Mouse (Mus musculus) gastrocnemius, postnatal 25 days (tissue): ENCODE measurements around the gene Gm49339. TPM values are rescaled to one million over a fixed set of nuclear protein-coding genes. Genes with fewer than 3 reads are reported as not detected.
"Not testable (repeated sequence)": the region's sequence is repeated elsewhere in the genome, so short reads cannot be mapped to it uniquely, and the experiment has no call there.

Source experiments
- DNase-seq: peaks from one replicate; pipeline ENCODE4 v3.0.0; 2022
- long read RNA-seq, 2 experiments: library from polyadenylated mRNA; stranded (forward); transcript quantifications; one replicate each; pipeline ENCODE4 v2.0.0; 2021
- total RNA-seq, 2 experiments: library from RNA; stranded (reverse); gene quantifications; 1 replicate in 1 of 2; 2 replicates in 1 of 2; pipeline ENCODE4 v1.2.3; 2021

Gene Gm49339
- under 1 TPM; 0.19 to 0.38 TPM for total RNA-seq
- long read RNA-seq, experiment 1: 0 reads
- long read RNA-seq, experiment 2: 0 reads

DNA sequence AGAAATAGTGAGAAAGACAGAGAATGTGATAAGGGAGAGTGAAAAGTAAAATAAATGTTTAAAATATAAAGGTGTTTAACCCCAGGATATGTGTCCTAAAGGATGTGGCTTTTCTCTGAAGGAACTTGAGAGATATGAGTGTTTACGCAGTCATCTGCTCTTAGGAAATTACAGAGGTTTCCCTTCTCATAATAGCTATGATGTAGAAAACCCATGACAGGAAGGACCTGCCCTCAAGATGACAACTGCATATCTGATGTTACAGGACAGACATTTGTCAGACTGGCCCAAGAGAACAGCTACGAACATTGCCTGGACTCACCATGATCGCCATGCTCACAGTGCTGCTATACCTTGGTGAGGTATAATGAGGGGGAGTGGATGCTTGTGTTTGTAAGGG, at the start of gene Gm49339, which contains the start of gene Lilr4b:
Gene Gm49339, plus strand, starts transcription at position 216 of the 400 bp plus-strand sequence.
Gene Lilr4b, plus strand, starts transcription at position 236 of the 400 bp plus-strand sequence.
- not testable (repeated sequence) for DNase-seq

GRCm38 (mm10) chr10:51432940-51433339, 47.5 kb upstream of the Gm49339 start:
- no peak for DNase-seq

DNA sequence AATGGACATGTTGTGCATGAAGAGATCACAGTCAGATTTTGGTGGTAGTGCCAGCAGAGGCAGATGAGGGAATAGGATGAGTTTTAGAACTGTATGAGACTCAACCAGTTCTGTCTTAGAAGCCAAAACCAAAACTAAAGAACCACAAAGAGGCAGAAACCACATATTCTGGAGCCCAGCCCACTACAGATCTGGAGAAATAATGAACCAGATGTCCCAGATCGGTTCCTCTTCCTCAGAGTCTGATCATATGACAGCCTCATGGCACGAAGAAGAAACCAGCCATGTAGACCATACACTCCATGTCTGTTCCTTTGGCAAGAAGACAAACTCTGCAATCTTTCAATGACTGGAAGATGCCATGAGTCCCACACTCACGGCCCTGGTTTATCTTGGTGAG, 44.7 kb upstream of the Gm49339 start:
- no peak for DNase-seq

DNA sequence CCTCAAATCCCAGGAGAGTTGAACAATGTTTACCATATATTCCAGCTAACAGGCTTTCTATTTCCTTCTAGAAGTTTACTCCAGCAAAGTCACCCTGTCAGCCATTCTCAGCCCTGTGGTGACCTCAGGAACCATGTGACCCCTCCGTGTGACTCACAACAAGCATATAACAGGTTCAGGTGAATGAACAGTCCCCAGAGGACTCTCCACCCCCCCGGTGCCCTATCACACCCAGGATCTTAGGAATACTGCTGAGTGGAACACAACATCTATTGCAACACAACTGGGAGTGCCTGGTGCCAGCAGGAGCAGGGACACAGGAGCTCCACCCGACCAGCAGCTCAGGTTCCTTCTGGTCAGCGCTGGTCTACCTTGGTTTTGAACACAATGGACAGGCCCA, 28.8 kb upstream of the Gm49339 start:
- DNase-seq: no peak

DNA sequence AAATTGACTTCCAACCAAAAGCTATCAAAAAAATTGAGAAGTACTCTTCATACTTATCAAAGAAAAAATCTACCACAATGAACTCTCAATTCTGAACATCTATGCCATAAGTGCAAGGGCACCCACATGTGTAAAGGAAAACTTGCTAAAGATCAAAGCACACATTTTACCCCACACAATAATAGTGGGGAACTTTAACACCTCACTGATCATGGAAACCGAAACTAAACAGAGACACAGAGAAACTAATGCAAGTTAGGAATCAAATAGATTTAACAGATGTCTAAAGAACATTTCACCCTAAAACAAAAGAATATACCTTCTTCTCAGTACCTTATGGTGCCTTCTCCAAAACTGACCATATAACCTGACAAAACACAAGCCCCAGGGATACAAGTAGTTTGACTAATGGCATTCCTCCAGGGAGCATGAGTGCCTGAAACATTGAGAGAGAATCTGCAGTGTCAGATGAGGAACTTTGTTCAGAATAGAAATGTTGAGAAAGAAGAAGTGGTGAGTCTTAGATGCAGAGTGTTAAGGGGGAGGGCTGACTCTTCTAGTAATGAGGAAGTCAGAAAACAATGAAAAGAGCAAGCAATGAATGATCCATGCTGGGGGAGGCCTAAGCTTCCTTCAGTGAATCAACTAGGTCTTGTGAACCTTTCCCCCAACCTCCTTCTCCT, 26.7 kb upstream of the Gm49339 start:
- DNase-seq: no peak

GRCm38 (mm10) chr10:51454365-51454764, 26.0 kb upstream of the Gm49339 start:
- no peak for DNase-seq

- DNase-seq: no peak
Observed at GRCm38 (mm10) chr10:51455762-51456161, 24.6 kb upstream of the Gm49339 start.

GRCm38 (mm10) chr10:51456369-51456768, 24.0 kb upstream of the Gm49339 start:
- no peak for DNase-seq

DNA sequence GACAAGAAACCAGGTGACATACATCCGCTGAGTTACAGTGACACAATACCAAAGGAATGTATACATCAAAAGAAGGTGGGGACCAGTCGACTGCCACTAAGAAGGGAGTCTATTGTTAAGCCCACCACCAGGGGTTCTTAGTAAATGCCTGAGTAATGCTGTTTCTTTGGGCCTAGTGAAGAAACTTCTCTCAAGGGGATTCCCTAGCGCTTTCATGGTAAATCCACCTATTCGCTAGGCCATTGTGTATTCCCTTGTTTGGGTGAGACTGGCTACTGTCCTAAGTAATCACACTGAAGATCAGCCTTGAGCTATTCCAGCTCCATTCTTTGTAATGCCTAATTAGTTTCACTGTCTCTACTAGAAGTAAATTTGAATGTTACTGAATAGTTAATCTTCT, 16.6 kb upstream of the Gm49339 start:
- not testable (repeated sequence) for DNase-seq

DNA sequence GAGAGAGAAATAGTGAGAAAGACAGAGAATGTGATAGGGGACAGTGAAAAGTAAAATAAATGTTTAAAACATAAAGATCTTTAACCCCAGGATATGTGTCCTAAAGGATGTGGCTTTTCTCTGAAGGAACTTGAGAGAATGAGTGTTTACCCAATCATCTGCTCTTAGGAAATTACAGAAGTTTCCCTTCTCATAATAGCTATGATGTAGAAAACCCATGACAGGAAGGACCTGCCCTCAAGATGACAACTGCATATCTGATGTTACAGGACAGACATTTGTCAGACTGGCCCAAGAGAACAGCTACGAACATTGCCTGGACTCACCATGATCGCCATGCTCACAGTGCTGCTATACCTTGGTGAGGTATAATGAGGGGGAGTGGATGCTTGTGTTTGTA, 10.3 kb downstream of the Gm49339 start, which contains the start of gene Lilrb4a:
Gene Lilrb4a, plus strand, starts transcription at position 266 of the 400 bp plus-strand sequence.
- DNase-seq: not testable (repeated sequence)

DNA sequence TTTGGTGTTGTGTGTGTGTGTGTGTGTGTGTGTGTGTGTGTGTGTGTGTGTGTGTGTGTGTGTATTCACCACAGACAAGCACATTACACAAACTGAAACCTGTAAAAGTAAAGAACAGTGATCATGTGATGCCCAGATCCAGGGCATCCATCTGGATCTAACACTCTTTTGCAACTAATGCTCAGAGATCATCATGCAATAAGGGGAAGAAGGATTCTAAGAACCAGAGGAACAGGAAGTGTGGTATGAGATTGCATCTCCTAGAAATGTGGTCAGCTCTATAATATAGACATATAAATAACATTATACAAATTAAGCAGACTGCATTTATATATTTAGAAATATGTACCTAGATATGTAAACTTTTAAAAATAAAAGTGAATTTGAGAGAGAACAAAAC, 39.6 kb downstream of the Gm49339 start:
- no peak for DNase-seq

GRCm38 (mm10) chr10:51521453-51521852, 41.0 kb downstream of the Gm49339 start:
- no peak for DNase-seq

DNA sequence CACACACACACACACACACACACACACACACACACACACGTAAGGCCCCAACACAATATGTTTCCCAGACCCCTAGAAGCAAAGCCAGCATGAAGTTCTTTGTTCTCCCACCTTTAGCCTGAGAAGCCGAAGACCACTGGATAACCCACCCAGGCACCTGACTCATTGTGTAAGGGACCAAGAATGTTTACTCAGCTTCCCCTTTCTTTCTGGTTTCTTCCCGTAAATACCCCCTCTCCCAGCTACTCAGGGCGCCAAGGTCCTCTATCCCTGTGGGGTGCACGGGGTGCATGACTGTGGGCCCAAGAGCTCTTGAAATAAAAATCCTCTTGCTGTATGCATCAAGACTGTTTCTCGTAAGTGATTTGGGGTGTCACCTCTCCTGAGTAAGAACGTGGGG, 45.7 kb downstream of the Gm49339 start:
- DNase-seq: no peak

DNA sequence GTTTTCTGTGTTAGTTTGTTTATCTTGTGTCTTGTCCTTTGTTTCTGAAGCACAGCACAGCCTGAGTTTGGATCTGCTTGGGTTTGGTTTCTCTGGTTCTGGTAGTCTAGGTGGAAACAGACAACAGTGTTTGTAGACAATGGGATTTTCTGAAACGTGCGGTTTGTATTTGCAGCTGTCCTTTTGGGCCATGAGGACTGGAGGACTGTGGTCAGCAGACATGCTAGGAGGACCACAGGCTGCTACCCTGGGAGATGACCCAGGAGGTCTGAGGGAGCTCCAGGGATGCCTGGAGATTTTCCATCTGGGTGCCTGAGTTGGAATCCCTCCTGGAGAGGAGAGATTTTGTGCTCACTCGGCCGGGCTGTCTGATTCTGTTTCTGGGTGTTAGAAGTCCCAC, 46.2 kb downstream of the Gm49339 start:
- DNase-seq: no peak

DNA sequence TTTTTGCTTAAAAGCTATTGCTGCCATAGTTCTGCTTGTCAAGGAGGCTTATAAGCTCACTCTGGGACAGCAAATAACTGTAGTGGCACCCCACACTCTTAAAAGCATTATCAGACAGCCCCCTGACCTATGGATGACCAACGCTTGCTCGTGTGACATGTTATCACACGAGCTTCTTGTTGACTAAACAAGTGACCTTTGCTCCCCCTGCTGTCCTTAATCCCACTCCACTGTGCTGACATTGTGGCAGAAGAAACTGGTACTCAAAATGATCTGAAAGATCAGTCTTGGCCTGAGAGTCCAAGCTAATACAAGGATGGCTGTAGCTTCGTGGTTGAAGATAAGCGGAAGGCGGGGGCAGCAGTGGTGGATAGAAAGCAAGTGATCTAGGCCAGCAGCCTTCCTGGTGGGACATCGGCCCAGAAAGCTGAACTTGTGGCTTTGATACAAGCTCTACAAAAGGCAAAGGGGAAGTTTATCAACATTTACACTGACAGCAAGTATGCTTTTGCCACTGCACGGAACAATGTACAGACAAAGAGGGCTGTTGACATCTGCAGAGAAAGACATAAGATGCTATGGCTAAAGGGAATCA, 48.5 kb downstream of the Gm49339 start:
- no peak for DNase-seq

DNA sequence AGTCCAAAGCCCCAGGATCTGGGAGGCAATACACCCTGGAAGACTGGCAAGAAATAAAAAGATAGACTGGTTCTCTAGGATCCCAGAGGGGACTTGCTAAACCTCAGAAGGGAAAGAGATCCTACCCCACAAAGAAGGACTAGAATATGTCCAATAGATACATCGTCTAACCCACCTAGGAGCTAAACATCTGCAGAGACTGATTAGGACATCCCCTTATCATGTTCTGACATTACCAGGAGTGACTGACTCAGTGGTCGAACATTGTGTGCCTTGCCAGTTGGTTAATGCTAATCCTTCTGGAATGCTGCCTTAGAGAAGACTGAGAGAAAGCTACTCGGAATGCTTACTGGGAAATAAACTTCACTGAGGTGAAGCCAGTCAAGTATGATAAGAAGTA, 49.1 kb downstream of the Gm49339 start:
- DNase-seq: no peak

- DNase-seq: no peak
Observed at GRCm38 (mm10) chr10:51530813-51531212, 50.4 kb downstream of the Gm49339 start.

Other genes starting within 250 kb of the Gm49339 start
- under 1 TPM; 0.38 to 0.88 TPM for gene Lilr4b, start within 50 bp of the Gm49339 start, total RNA-seq
- gene Lilrb4a, start 10.3 kb downstream of the Gm49339 start, total RNA-seq: under 1 TPM; 0.26 to 0.54 TPM
- gene Fam162b, start 109.9 kb downstream of the Gm49339 start, total RNA-seq: not detected
- gene Gprc6a, start 150.8 kb downstream of the Gm49339 start, total RNA-seq: not detected
- not detected for gene Rfx6, start 197.1 kb downstream of the Gm49339 start, total RNA-seq